Mouse (Mus musculus): ENCODE data around the gene Sh3bp1.

- 0 out of 2 replicates have a peak, but pooled peaks have one; percentile 13 for TF ChIP-seq CTCF (IDR thresholded peaks at IDR 0.05; ENCODE audit: insufficient read depth, low read depth, low read length)
- TF ChIP-seq POLR2A (IDR thresholded peaks at IDR 0.05; ENCODE audit: insufficient read depth, low read depth, low read length) = no peak
Observed at GRCm38 (mm10) chr15:78850059-78850824, 49.3 kb upstream of the Sh3bp1 start.

All from olfactory bulb, adult 2 months (tissue).